Mouse (Mus musculus): Measurements from ENCODE around the gene Hapln2. TPM values are rescaled to one million over a fixed set of nuclear protein-coding genes. Genes with fewer than 3 reads are reported as not detected.

The Hapln2 gene
- polyA plus RNA-seq, 1 experiment from 2014 or later, result 0.36 TPM

DNA sequence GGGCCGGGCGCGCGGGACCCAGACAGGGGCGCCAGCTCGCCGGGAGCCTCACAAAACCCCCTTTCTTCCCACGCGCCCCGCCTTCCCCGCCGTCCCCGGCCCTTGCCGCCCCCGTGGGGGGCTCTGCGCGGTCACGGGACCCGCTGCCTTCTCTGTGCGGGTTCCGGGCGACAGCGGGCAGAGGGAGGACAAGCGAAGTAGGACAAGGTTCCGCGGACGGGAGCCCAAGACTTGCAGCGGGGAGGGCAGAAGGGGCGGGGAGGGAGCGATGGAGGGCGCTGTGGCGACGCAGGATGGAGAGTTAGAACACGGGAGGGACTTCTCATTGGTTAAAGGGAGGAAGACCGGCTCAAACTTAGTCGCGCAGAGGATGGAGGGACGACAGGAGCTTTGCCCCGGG lies 27.2 kb downstream of the Hapln2 start, which contains the start of gene Bcan:
Bcan (minus strand) TSS at position 50 of the 400 bp plus-strand sequence.
- ATAC-seq (ENCODE audit: low read depth), result peak; percentile 15; the same call in 1 of the 2 replicates
- Histone ChIP-seq H3K9me3 (no peaks in the 10 kb centered on the region), H3K9ac (peak within 1 kb of the TSS; percentile 64), H3K4me2 (peak within 1 kb of the TSS; percentile 72), H3K27me3 (peaks cover 95% of the 10 kb centered on the region), H3K27ac (replicated peaks) (peak within 1 kb of the TSS; percentile 56), H3K4me1 (replicated peaks) (peaks cover 49% of the 10 kb centered on the region), H3K36me3 (no peaks in the 10 kb centered on the region), H3K4me3 (peak within 1 kb of the TSS; percentile 43)
- under 1% methylated on average over 39 of the region's 39 CpGs for WGBS

GRCm38 (mm10) chr3:87999243-87999895 lies 28.0 kb downstream of the Hapln2 start:
- peaks cover 49% of the 10 kb centered on the region for H3K4me1 ChIP-seq (replicated peaks)
- peaks cover 99% of the 10 kb centered on the region for H3K27me3 ChIP-seq
- peak overlapping the region; percentile 43 for H3K4me3 ChIP-seq
- peak overlapping the region; percentile 64 for H3K9ac ChIP-seq
- H3K27ac ChIP-seq (replicated peaks), result peak overlapping the region; percentile 56
- H3K9me3 ChIP-seq, result no peaks in the 10 kb centered on the region
- H3K4me2 ChIP-seq, result peak overlapping the region; percentile 72
- no peak for ATAC-seq (ENCODE audit: low read depth)
- H3K36me3 ChIP-seq, result no peaks in the 10 kb centered on the region
- WGBS, result under 1% methylated on average over 38 of the region's 38 CpGs

GRCm38 (mm10) chr3:87998747-87999146 lies 28.6 kb downstream of the Hapln2 start:
- H3K27ac ChIP-seq (replicated peaks), result peak overlapping the region; percentile 56; the same call in 1 of the 2 replicates

DNA sequence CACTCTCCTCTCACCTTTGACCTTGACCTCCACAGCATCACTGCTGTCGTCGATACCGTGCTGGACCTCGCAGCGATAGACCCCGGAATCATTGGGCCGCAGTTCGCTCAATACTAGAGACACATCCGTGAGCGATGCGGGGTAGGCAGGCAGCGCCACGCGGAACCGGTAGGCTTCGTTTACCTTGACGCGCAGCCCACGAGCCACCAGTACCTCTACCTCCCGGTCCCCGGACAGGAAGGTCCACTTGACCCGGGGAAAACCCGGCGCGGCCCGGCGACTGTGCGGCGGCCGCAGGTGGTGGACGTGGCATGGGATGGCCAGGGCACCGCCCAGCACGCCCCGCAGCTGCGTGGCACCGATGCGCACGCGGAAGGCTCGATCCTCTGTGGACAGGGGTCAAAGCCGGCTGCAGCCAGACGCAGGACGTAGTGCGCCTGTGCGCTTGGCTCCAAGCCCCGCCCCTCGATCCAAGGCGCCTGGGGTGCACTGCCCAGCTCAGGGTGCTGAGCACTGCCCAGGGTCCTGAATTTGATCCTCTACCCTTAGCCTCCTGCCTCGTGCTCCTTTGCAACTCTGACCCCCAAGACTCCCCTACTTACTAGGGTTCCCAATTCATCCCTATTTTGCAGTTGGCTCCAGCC lies 30.3 kb downstream of the Hapln2 start:
- Histone ChIP-seq H3K27ac (replicated peaks) (no peak overlapping the region), H3K36me3 (no peaks in the 10 kb centered on the region), H3K9me3 (no peaks in the 10 kb centered on the region), H3K4me1 (replicated peaks) (peaks cover 41% of the 10 kb centered on the region), H3K4me3 (peak overlapping the region; percentile 41), H3K9ac (peak overlapping the region; percentile 69), H3K4me2 (peak overlapping the region; percentile 72), H3K27me3 (peaks cover 99% of the 10 kb centered on the region)
- ATAC-seq (ENCODE audit: low read depth), result no peak
- WGBS, result under 1% methylated on average over 49 of the region's 49 CpGs

More at GRCm38 (mm10) chr3:87998747-87999146, 28.6 kb downstream of the Hapln2 start:
- Histone ChIP-seq H3K4me2 (peak overlapping the region; percentile 72), H3K27me3 (peaks cover 100% of the 10 kb centered on the region), H3K4me1 (replicated peaks) (peaks cover 49% of the 10 kb centered on the region), H3K9ac (peak overlapping the region; percentile 64; the same call in 1 of the 2 replicates), H3K4me3 (peak overlapping the region; percentile 43), H3K36me3 (no peaks in the 10 kb centered on the region), H3K9me3 (no peaks in the 10 kb centered on the region)
- 2% methylated on average over 7 of the region's 7 CpGs for WGBS
- peak; percentile 48 for ATAC-seq (ENCODE audit: low read depth)

- Histone ChIP-seq H3K4me1 (replicated peaks) (peaks cover 36% of the 10 kb centered on the region), H3K27ac (replicated peaks) (no peak overlapping the region), H3K9me3 (no peaks in the 10 kb centered on the region), H3K4me3 (peak overlapping the region; percentile 41), H3K36me3 (no peaks in the 10 kb centered on the region), H3K4me2 (peak overlapping the region; percentile 72), H3K9ac (peak overlapping the region; percentile 69), H3K27me3 (peaks cover 99% of the 10 kb centered on the region)
- ATAC-seq (ENCODE audit: low read depth), result no peak
- WGBS, result 1% methylated on average over 15 of the region's 15 CpGs
Measured at GRCm38 (mm10) chr3:87996401-87996800, 31.0 kb downstream of the Hapln2 start.

- WGBS, result 33% methylated on average over 11 of the region's 11 CpGs
- H3K36me3 ChIP-seq, result no peaks in the 10 kb centered on the region
Measured at GRCm38 (mm10) chr3:87995331-87995730, 32.1 kb downstream of the Hapln2 start.

DNA sequence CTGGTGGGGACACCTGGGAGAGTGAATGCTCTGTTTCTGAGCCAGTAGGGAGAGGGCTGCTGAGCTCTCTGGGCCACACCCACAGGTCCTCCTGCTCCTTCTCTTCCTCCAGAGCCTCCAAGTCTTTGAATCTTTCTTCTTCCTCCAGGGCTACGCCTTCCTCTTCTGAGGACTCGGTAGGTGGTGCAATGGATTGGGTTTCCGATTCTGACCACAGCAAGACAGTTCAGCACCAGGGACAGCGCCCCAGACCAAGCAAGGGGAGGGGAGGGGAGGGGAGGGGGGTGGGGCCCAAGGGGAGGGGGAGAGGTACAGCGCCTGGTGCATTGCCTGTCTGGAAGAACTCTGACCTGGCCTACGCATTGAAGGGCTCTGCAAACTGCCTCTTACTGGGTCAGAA lies 33.9 kb downstream of the Hapln2 start:
- H3K4me1 ChIP-seq (replicated peaks), result peaks cover 17% of the 10 kb centered on the region
- no peaks in the 10 kb centered on the region for H3K36me3 ChIP-seq
- peaks cover 95% of the 10 kb centered on the region for H3K27me3 ChIP-seq
- H3K9me3 ChIP-seq, result no peaks in the 10 kb centered on the region
- no peak overlapping the region for H3K4me2 ChIP-seq
- H3K4me3 ChIP-seq, result no peak overlapping the region
- no peak overlapping the region for H3K9ac ChIP-seq
- no peak for ATAC-seq (ENCODE audit: low read depth)
- WGBS, result 11% methylated on average over 5 of the region's 6 CpGs
- no peak overlapping the region for H3K27ac ChIP-seq (replicated peaks)

More at GRCm38 (mm10) chr3:87995331-87995730, 32.1 kb downstream of the Hapln2 start:
- Histone ChIP-seq H3K4me3 (no peak overlapping the region), H3K27ac (replicated peaks) (no peak overlapping the region), H3K9me3 (no peaks in the 10 kb centered on the region), H3K4me2 (no peak overlapping the region), H3K9ac (no peak overlapping the region), H3K27me3 (peaks cover 95% of the 10 kb centered on the region), H3K4me1 (replicated peaks) (peaks cover 30% of the 10 kb centered on the region)
- no peak for ATAC-seq (ENCODE audit: low read depth)

DNA sequence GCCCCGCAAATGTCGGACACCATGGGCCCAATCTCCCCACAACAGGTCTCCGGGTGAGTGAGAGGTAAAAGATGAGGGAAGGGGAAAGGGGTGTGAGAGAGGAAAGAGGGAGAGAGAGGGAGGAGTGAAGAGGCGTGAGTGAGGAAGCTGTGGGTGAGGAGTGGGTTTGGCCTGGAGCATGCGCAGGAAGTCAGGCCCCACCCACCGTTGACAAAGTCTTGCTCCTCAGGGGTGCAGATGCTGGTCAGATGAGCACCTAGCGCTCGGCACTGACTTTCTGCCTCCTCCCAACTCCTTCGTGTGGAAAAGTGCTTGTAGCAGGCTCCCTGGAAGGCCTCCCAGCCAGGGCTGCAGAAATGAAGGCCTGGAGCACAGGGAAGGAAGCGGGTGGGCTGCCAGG lies 37.4 kb downstream of the Hapln2 start:
- H3K27me3 ChIP-seq, result peaks cover 63% of the 10 kb centered on the region

GRCm38 (mm10) chr3:87988068-87988467 lies 39.3 kb downstream of the Hapln2 start:
- 9% methylated on average over 15 of the region's 15 CpGs for WGBS
- Histone ChIP-seq H3K9me3 (no peaks in the 10 kb centered on the region), H3K4me3 (peak overlapping the region; percentile 34), H3K4me2 (peak overlapping the region; percentile 74), H3K4me1 (replicated peaks) (peaks cover 54% of the 10 kb centered on the region), H3K36me3 (no peaks in the 10 kb centered on the region), H3K27ac (replicated peaks) (peak overlapping the region; percentile 65), H3K9ac (peak overlapping the region; percentile 66), H3K27me3 (peaks cover 44% of the 10 kb centered on the region)
- peak; percentile 7; the same call in 1 of the 2 replicates for ATAC-seq (ENCODE audit: low read depth)

More for the DNA sequence above, 37.4 kb downstream of the Hapln2 start:
- ATAC-seq (ENCODE audit: low read depth), result no peak
- H3K4me1 ChIP-seq (replicated peaks), result peaks cover 35% of the 10 kb centered on the region
- H3K4me3 ChIP-seq, result no peak overlapping the region
- WGBS, result 44% methylated on average over 10 of the region's 10 CpGs
- no peaks in the 10 kb centered on the region for H3K36me3 ChIP-seq
- no peak overlapping the region for H3K27ac ChIP-seq (replicated peaks)
- no peaks in the 10 kb centered on the region for H3K9me3 ChIP-seq
- H3K4me2 ChIP-seq, result no peak overlapping the region
- H3K9ac ChIP-seq, result no peak overlapping the region

- Histone ChIP-seq H3K4me3 (peak overlapping the region; percentile 34), H3K36me3 (no peaks in the 10 kb centered on the region), H3K27me3 (peaks cover 40% of the 10 kb centered on the region), H3K4me1 (replicated peaks) (peaks cover 58% of the 10 kb centered on the region), H3K9ac (peak overlapping the region; percentile 66), H3K27ac (replicated peaks) (peak overlapping the region; percentile 65), H3K4me2 (peak overlapping the region; percentile 74), H3K9me3 (no peaks in the 10 kb centered on the region)
- peak; percentile 81 for ATAC-seq (ENCODE audit: low read depth)
- 1% methylated on average over 15 of the region's 15 CpGs for WGBS
Measured at GRCm38 (mm10) chr3:87987633-87988032, 39.8 kb downstream of the Hapln2 start.

DNA sequence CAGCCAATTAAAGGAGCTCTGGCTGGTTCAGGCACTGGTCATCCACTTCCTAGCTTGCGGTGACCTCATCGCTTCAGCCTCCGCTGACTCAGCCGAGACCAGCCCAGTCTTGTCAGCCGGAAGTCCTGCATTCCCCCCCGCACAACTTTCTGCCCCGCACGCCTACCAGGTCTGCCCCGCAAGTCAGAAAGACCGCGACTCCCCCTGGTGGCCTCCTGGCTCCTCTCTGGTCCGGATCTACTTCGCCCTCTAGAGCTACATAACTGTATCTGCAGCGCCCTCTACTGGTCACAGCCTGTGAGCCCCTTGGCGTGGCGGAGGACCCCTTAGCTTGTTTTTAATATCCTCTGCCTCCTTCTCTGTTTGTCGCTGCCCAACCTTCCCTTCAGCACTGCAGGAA lies 40.5 kb downstream of the Hapln2 start:
- Histone ChIP-seq H3K4me1 (replicated peaks) (peaks cover 66% of the 10 kb centered on the region), H3K27me3 (peaks cover 33% of the 10 kb centered on the region), H3K4me3 (peak overlapping the region; percentile 34), H3K9me3 (no peaks in the 10 kb centered on the region), H3K4me2 (peak overlapping the region; percentile 74), H3K9ac (peak overlapping the region; percentile 66), H3K36me3 (no peaks in the 10 kb centered on the region), H3K27ac (replicated peaks) (peak overlapping the region; percentile 77)
- ATAC-seq (ENCODE audit: low read depth), result peak; percentile 80
- WGBS, result under 1% methylated on average over 17 of the region's 17 CpGs

All from neural tube, embryonic 13.5 days (tissue).